Mouse (Mus musculus) kidney, postnatal 25 days (tissue): Measurements from ENCODE around the gene Tpm4.
"Not testable (repeated sequence)": the region's sequence is repeated elsewhere in the genome, so short reads cannot be mapped to it uniquely, and the experiment has no call there.

ENCODE experiments used
- DNase-seq, 2 experiments: peaks; one replicate each; pipeline ENCODE4 v3.0.0; 2021; ENCODE audit warnings: mixed read lengths in 2 of 2

Gene Tpm4

GRCm38 (mm10) chr8:72134756-72135445 is at the start of gene Tpm4:
Gene Tpm4, plus strand, starts transcription at chr8:72134975.
- peak; percentile 75 to 90 for DNase-seq

- not testable (repeated sequence) for DNase-seq
Measured at GRCm38 (mm10) chr8:72087611-72088010, 47.2 kb upstream of the Tpm4 start.

- not testable (repeated sequence) for DNase-seq
Measured at GRCm38 (mm10) chr8:72096721-72097120, 38.1 kb upstream of the Tpm4 start.

- DNase-seq = peak; percentile 32 to 58
Measured at GRCm38 (mm10) chr8:72099377-72100103, 35.2 kb upstream of the Tpm4 start.

- DNase-seq = no peak
Measured at GRCm38 (mm10) chr8:72105165-72105564, 29.6 kb upstream of the Tpm4 start.

- no peak for DNase-seq
Measured at GRCm38 (mm10) chr8:72106740-72107139, 28.0 kb upstream of the Tpm4 start, which contains the start of gene Olfr374. Gene Olfr374, plus strand, starts transcription at chr8:72107040.

GRCm38 (mm10) chr8:72110876-72111275 is 23.9 kb upstream of the Tpm4 start:
- DNase-seq = no peak

- no peak for DNase-seq
Measured at GRCm38 (mm10) chr8:72112486-72112885, 22.3 kb upstream of the Tpm4 start.

GRCm38 (mm10) chr8:72115202-72115601 is 19.6 kb upstream of the Tpm4 start:
- DNase-seq = no peak

GRCm38 (mm10) chr8:72118616-72119015 is 16.2 kb upstream of the Tpm4 start:
- DNase-seq = no peak

- DNase-seq = not testable (repeated sequence)
Measured at GRCm38 (mm10) chr8:72121486-72121885, 13.3 kb upstream of the Tpm4 start.

GRCm38 (mm10) chr8:72121997-72122396 is 12.8 kb upstream of the Tpm4 start:
- no peak for DNase-seq

GRCm38 (mm10) chr8:72127834-72128233 is 6.9 kb upstream of the Tpm4 start:
- DNase-seq = no peak

- peak; percentile 56 to 83 for DNase-seq
Measured at GRCm38 (mm10) chr8:72131251-72131650, 3.5 kb upstream of the Tpm4 start.

GRCm38 (mm10) chr8:72131901-72132300 is 2.9 kb upstream of the Tpm4 start:
- no peak for DNase-seq

- no peak for DNase-seq
Measured at GRCm38 (mm10) chr8:72132417-72132816, 2.4 kb upstream of the Tpm4 start.

- peak; percentile 61 for DNase-seq
Measured at GRCm38 (mm10) chr8:72132891-72133290, 1.9 kb upstream of the Tpm4 start.

- DNase-seq = no peak
Measured at GRCm38 (mm10) chr8:72133507-72133906, 1.3 kb upstream of the Tpm4 start.

GRCm38 (mm10) chr8:72135446-72136301 is 899 bp downstream of the Tpm4 start:
- DNase-seq = peak; percentile 43 to 65

GRCm38 (mm10) chr8:72136302-72136978 is 1.7 kb downstream of the Tpm4 start:
- DNase-seq = peak; percentile 81 to 84

- no peak for DNase-seq
Measured at GRCm38 (mm10) chr8:72137431-72137830, 2.7 kb downstream of the Tpm4 start.

GRCm38 (mm10) chr8:72138456-72138855 is 3.7 kb downstream of the Tpm4 start:
- no peak for DNase-seq
